In the genomic region with DNA sequence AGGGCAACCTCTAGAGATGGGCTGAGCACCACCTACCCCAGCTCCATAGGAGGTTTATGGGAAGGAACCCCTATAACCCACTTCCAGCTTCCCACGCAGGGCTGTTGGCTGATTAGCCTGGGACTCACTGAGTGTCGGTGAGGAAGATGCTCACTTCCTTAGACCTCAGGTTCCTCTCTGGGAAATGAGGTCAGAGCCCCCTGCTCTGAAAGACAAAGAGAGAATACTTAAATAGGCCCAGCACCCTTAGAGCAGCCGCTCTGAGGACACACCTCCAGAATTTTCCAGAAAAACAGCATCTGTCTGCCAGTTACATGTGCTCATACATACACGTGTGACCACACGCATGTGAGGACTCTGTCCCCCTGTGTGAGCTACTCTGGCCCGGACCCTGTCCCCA, we compare ENCODE assay signal across 8 mouse cellular contexts. TPM values are rescaled to one million over a fixed set of nuclear protein-coding genes. Genes with fewer than 3 reads are reported as not detected.
DNase-seq lines count a peak whose midpoint lies in the region; ATAC-seq and TF ChIP-seq lines count a peak whose summit lies in the region.

No protein-coding gene starts in this region.

- H3K4me2 ChIP-seq in kidney, postnatal 0 days (ENCODE audit: low read length), result peak overlapping the region; percentile 25; the same call in 1 of the 2 replicates
- no peak overlapping the region; the same call in 1 of the 2 replicates for H3K4me2 ChIP-seq in limb, embryonic 11.5 days (ENCODE audit: low read depth, severe bottlenecking)

- no peaks in the 10 kb centered on the region for H3K27me3 ChIP-seq in kidney, postnatal 0 days (ENCODE audit: insufficient read depth, low read length)
- no peaks in the 10 kb centered on the region for H3K27me3 ChIP-seq in forebrain, embryonic 10.5 days (ENCODE audit: poor library complexity, severe bottlenecking)
- H3K27me3 ChIP-seq in limb, embryonic 11.5 days (ENCODE audit: control insufficient read depth, insufficient read depth, low read length), result no peaks in the 10 kb centered on the region

- TF ChIP-seq POLR2A in olfactory bulb, adult 2 months (IDR thresholded peaks at IDR 0.05; ENCODE audit: insufficient read depth, low read depth, low read length), result no peak

- peak overlapping the region; percentile 61 for H3K9ac ChIP-seq in kidney, postnatal 0 days (ENCODE audit: low read depth, low read length)
- H3K9ac ChIP-seq in limb, embryonic 11.5 days (ENCODE audit: low read length), result peak overlapping the region; percentile 51

- peaks cover 24% of the 10 kb centered on the region for H3K4me1 ChIP-seq in kidney, postnatal 0 days (replicated peaks; ENCODE audit: insufficient read depth, low read length)
- H3K4me1 ChIP-seq in forebrain, embryonic 10.5 days, result peaks cover 62% of the 10 kb centered on the region
- peaks cover 22% of the 10 kb centered on the region for H3K4me1 ChIP-seq in limb, embryonic 11.5 days (ENCODE audit: control insufficient read depth, insufficient read depth, low read length)
- peaks cover 17% of the 10 kb centered on the region for H3K4me1 ChIP-seq in olfactory bulb, adult 2 months (ENCODE audit: control insufficient read depth, insufficient read depth, low read length)

- H3K27ac ChIP-seq in kidney, postnatal 0 days, result peak overlapping the region; percentile 85
- peak overlapping the region; percentile 98 for H3K27ac ChIP-seq in forebrain, embryonic 10.5 days
- peak overlapping the region; percentile 98 for H3K27ac ChIP-seq in limb, embryonic 11.5 days (replicated peaks; ENCODE audit: low read depth, low read length)
- peak overlapping the region; percentile 10 for H3K27ac ChIP-seq in olfactory bulb, adult 2 months (ENCODE audit: insufficient read depth, low read depth, low read length)

- TF ChIP-seq CTCF in kidney, postnatal 0 days (IDR thresholded peaks at IDR 0.05; ENCODE audit: low read depth), result no peak
- TF ChIP-seq CTCF in olfactory bulb, adult 2 months (IDR thresholded peaks at IDR 0.05; ENCODE audit: insufficient read depth, low read depth, low read length), result no peak

- DNase-seq in kidney, postnatal 0 days (ENCODE audit: low spot score), result no peak
- no peak for DNase-seq in kidney, adult 11 months
- DNase-seq in forebrain, embryonic 10.5 days (ENCODE audit: extremely low spot score, low spot score), result no peak
- no peak for DNase-seq in limb, embryonic 11.5 days (ENCODE audit: low spot score)
- DNase-seq in B cell, adult 2 months, result no peak
- DNase-seq in frontal cortex, postnatal 36 days (ENCODE audit: low spot score in 2 of 2), result no peak

- H3K36me3 ChIP-seq in kidney, postnatal 0 days (ENCODE audit: insufficient read depth, low read length), result no peaks in the 10 kb centered on the region
- no peaks in the 10 kb centered on the region for H3K36me3 ChIP-seq in forebrain, embryonic 10.5 days (replicated peaks)
- H3K36me3 ChIP-seq in limb, embryonic 11.5 days (ENCODE audit: control insufficient read depth, insufficient read depth, low read length), result no peaks in the 10 kb centered on the region

- H3K4me3 ChIP-seq in kidney, postnatal 0 days (replicated peaks; ENCODE audit: low read depth, low read length), result no peak overlapping the region
- peak overlapping the region; percentile 39; the same call in 1 of the 2 replicates for H3K4me3 ChIP-seq in forebrain, embryonic 10.5 days
- H3K4me3 ChIP-seq in limb, embryonic 11.5 days (ENCODE audit: low read depth, low read length), result no peak overlapping the region
- no peak overlapping the region for H3K4me3 ChIP-seq in olfactory bulb, adult 2 months (ENCODE audit: insufficient read depth, low read depth, low read length)

- WGBS in kidney, postnatal 0 days, result 72% methylated on average over 6 of the region's 6 CpGs
- 53% methylated on average over 6 of the region's 6 CpGs for WGBS in forebrain, embryonic 10.5 days
- 71% methylated on average over 6 of the region's 6 CpGs for WGBS in limb, embryonic 11.5 days
- 78% methylated on average over 6 of the region's 6 CpGs for WGBS in olfactory bulb, adult 2 months

- no peak for ATAC-seq in kidney, postnatal 0 days (replicated peaks; ENCODE audit: low FRiP score, low read depth)
- ATAC-seq in limb, embryonic 11.5 days (ENCODE audit: insufficient number of reproducible peaks, low FRiP score, low TSS enrichment, low read depth), result no peak
- ATAC-seq in megakaryocyte, adult 5-6 weeks (ENCODE audit: poor library complexity, severe bottlenecking), result no peak

- H3K9me3 ChIP-seq in kidney, postnatal 0 days (replicated peaks; ENCODE audit: low read length), result no peaks in the 10 kb centered on the region
- no peaks in the 10 kb centered on the region for H3K9me3 ChIP-seq in forebrain, embryonic 10.5 days
- H3K9me3 ChIP-seq in limb, embryonic 11.5 days (ENCODE audit: control insufficient read depth, low read length), result no peaks in the 10 kb centered on the region

RNA-seq across cellular contexts. Expression of gene 1810010D01Rik, which starts 1.1 kb away (rescaled TPM):
- not detected in 2 replicates for polyA plus RNA-seq in kidney, postnatal 0 days (2015; fragmentation: Nextera tagmentation; extraction: Ambion mirVana)
- 0.16 and 0.31 TPM in 2 replicates for polyA plus RNA-seq in forebrain, embryonic 10.5 days (2016; fragmentation: Nextera tagmentation; extraction: Ambion mirVana)
- not detected in 2 replicates for polyA plus RNA-seq in limb, embryonic 11.5 days (2014; fragmentation: Nextera tagmentation; extraction: Ambion mirVana)
- polyA plus RNA-seq in olfactory bulb, adult 2 months (2012; ENCODE audit: insufficient read depth, insufficient read length, low replicate concordance, missing spikeins), result not detected in 2 replicates
- total RNA-seq in megakaryocyte, adult 5-6 weeks (2015), result not detected in 2 replicates
- total RNA-seq in megakaryocyte, adult 5-6 weeks (2017), result not detected in 2 replicates

Comparison
In these comparisons a context has a peak if more than half of its experiments do, and no peak if none do; other contexts are left out.
1. H3K27ac ChIP-seq: peak in every context shown above with its lines; median percentile 98 in forebrain, embryonic 10.5 days; 98 in limb, embryonic 11.5 days; 85 in kidney, postnatal 0 days; 10 in olfactory bulb, adult 2 months.